Mouse (Mus musculus) midbrain, embryonic 11.5 days (tissue): Measurements from ENCODE around the gene Slc26a5. TPM values are rescaled to one million over a fixed set of nuclear protein-coding genes. Genes with fewer than 3 reads are reported as not detected.

Source experiments
- ATAC-seq: fragments of 200-750 bp; cut with Nextera tagmentation; 2 replicates; pipeline ENCODE4 v1.8.0; 2017; ENCODE audit warnings: moderate TSS enrichment, moderate library complexity; ENCODE audit not compliant: low FRiP score
- DNase-seq: peaks from one replicate; pipeline ENCODE4 v3.0.0; 2015; ENCODE audit warnings: low spot score; ENCODE audit errors: missing footprints
- H3K27ac ChIP-seq: fragments of 300-500 bp; sonication (generic); 2 replicates; pipeline ENCODE4 v1.5.1; 2014; ENCODE audit warnings: low read depth, low read length
- H3K27me3 ChIP-seq: fragments of 300-500 bp; sonication (generic); 2 replicates; pipeline ENCODE4 v1.6.1; 2014; ENCODE audit warnings: mild to moderate bottlenecking, low read length, moderate library complexity, mixed read lengths; ENCODE audit not compliant: control insufficient read depth, insufficient read depth
- H3K36me3 ChIP-seq: fragments of 300-500 bp; sonication (generic); 2 replicates; pipeline ENCODE4 v1.6.1; 2014; ENCODE audit warnings: mild to moderate bottlenecking, low read length, moderate library complexity, mixed read lengths; ENCODE audit not compliant: control insufficient read depth, insufficient read depth
- H3K4me1 ChIP-seq: fragments of 300-500 bp; sonication (generic); 2 replicates; pipeline ENCODE4 v1.6.1; 2014; ENCODE audit warnings: low read length; ENCODE audit not compliant: control insufficient read depth, insufficient read depth
- H3K4me2 ChIP-seq: fragments of 300-500 bp; sonication (generic); 2 replicates; pipeline ENCODE4 v1.6.1; 2014; ENCODE audit warnings: mild to moderate bottlenecking, moderate library complexity
- H3K4me3 ChIP-seq: fragments of 300-500 bp; sonication (generic); 2 replicates; pipeline ENCODE4 v1.5.1; 2014; ENCODE audit warnings: low read depth, low read length
- H3K9ac ChIP-seq: fragments of 300-500 bp; sonication (generic); 2 replicates; pipeline ENCODE4 v1.6.1; 2014; ENCODE audit warnings: low read length
- H3K9me3 ChIP-seq: fragments of 300-500 bp; sonication (generic); 2 replicates; pipeline ENCODE4 v1.6.1; 2016; ENCODE audit warnings: low read length; ENCODE audit not compliant: control insufficient read depth
- WGBS: fragments of 180-500 bp; shearing (Covaris S2); extraction: QIAGEN DNeasy Blood & Tissue Kit; methylation state at CpG from one replicate; pipeline ENCODE4 v1.1.7; 2014; 5-methylcytosine and 5-hydroxymethylcytosine counted together
- polyA plus RNA-seq: library from polyadenylated mRNA; unstranded; fragments of >200 nt; fragmentation: Nextera tagmentation; extraction: Ambion mirVana; gene quantifications from 2 replicates; pipeline ENCODE4 v1.2.1, GENCODE M21; 2014

The Slc26a5 gene
- polyA plus RNA-seq, 1 experiment from 2014 or later = 0.07 TPM

DNA sequence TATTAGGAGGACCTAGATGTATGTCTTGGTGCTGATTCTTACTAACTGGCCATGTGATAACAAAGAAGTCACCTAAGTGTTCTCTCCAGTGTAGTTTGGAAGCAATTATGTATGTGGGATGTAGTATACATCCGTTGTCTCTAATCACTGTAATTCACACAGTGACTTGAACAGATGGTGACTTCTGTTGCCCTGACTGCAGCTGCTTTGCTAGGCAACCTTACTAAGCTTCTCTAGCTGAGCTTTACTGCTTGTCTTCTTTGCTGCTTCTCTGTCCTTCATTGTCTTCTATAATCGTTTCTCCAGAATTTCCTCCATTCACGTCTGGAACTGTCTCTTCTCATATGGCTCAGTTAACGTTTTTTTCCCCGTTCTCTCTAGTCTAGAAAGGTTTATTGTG, 76.3 kb downstream of the Slc26a5 start:
- no peak for DNase-seq
- no peak overlapping the region for H3K4me2 ChIP-seq
- 82% methylated on average over 5 of the region's 5 CpGs for WGBS
- no peaks in the 10 kb centered on the region for H3K9me3 ChIP-seq
- no peaks in the 10 kb centered on the region for H3K27me3 ChIP-seq
- no peak overlapping the region for H3K9ac ChIP-seq
- peaks cover 9% of the 10 kb centered on the region; the same call in 1 of the 2 replicates for H3K4me1 ChIP-seq
- H3K36me3 ChIP-seq = 0 out of 2 replicates have a peak, but pooled peaks cover 2% of the 10 kb centered on the region
- no peak overlapping the region for H3K4me3 ChIP-seq
- no peak overlapping the region for H3K27ac ChIP-seq
- ATAC-seq = no peak

DNA sequence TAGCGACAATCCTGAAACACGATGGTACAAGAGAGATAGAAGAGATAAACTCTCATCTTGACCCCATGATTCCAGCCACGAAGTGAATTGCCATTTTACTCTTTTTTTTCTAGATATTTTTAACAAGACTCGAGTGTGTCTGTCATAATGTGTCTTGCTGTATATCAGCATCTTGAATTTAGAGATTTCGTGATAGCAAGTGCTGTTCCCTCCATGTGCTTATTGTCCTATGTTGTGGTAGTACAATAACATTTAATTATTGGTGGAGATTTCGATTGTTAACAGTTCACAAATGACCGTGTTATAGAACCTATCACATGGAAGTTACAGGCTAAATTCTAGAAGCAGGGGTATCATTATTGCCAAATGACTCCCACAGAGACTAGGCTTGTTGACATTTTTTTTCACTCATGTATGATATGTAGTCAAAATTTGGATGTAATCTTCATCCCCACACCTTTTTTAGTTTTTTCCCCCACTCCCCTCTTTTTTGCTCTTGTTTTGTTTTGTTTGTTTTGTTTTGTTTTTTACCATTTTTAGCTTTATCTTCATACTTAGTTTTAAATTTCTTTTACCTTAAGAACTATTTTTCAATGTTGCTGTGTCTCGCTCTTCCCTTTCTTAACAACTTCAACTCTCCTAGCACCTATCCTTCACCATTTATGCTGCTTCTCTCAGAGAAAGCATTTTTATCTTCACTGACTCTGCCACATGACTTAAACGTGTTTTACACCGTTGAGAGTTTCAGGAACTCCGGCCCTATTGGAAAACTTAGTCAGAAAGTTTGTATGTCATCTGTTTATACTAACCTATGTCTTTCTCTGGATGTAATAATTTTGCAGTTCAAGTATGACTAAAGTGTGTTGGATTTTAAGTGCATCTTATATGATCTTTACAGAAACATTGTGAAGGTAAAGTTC, 78.0 kb downstream of the Slc26a5 start:
- Histone ChIP-seq H3K4me1 (peaks cover 11% of the 10 kb centered on the region; the same call in 1 of the 2 replicates), H3K4me3 (peak overlapping the region; percentile 66), H3K27ac (no peak overlapping the region), H3K9me3 (no peaks in the 10 kb centered on the region), H3K27me3 (no peaks in the 10 kb centered on the region), H3K9ac (peak overlapping the region; percentile 80), H3K4me2 (peak overlapping the region; percentile 77), H3K36me3 (peaks cover 2% of the 10 kb centered on the region; the same call in 1 of the 2 replicates)
- no peak for ATAC-seq
- DNase-seq = no peak
- 40% methylated on average over 11 of the region's 11 CpGs for WGBS

DNA sequence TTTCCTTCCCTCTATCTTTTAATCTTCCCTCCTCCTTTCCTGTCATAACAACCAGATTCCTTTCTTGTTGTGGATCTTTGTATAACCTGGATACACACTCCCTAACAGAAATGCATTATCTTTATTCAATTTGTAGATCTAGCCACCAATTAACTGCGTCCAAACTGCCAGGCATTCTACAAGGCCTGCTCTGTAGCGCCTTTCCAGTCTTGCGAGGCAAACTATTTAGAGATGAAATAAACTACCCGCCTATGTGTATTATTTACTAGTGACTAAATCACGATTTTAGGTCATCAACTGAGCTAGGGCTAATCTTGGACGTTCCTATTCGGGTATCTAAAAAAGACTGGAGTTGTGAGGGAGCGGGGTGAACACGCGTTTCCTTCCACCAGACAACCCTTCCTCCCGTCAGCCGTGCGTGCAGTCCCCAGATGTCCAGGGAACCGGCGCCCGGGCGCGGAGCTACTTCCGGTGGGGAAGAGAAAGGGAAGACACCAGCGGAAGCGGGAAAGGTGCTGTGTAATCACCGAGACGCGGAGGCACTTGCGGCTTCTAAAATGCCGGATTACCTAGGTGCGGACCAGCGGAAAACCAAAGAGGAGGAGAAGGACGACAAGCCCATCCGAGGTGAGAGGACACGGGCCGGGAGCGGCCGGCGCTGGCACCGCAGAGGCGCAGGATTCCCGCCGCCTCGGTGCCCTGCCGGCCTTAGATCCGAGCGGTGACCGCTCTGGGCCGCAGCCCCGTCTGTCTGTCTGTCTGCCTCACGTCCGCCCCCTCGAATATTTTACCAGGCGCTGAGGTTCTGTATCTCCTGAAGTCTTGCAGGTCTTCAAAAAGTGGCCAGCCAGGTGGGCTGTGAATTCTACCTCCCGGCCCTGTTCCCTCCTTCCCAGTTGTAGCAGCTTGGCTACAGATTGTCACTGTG, 78.9 kb downstream of the Slc26a5 start:
- peak; percentile 81 for ATAC-seq

DNA sequence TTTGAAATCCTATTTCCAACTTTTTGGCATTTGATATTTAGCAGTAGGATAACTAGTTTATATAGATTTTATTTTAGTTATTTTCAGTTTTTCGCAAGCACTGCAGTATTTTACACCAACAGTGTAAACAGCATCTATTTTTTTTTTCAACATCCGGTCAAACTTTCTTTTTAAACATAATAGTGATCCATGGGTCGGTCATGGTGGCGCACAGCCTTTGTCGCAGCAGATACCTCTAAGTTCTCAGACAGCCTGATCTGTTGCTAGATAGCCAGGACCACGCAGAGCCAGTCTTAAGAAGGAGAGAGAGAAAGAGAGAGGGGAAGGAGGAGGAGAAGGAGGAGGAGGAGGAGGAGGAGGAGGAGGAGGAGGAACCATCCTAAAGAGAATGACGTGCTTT, 79.6 kb downstream of the Slc26a5 start:
- Histone ChIP-seq H3K4me1 (peaks cover 11% of the 10 kb centered on the region; the same call in 1 of the 2 replicates), H3K36me3 (peaks cover 14% of the 10 kb centered on the region), H3K4me3 (no peak overlapping the region; the same call in 1 of the 2 replicates), H3K9ac (no peak overlapping the region), H3K27ac (no peak overlapping the region), H3K9me3 (no peaks in the 10 kb centered on the region), H3K4me2 (no peak overlapping the region), H3K27me3 (no peaks in the 10 kb centered on the region)
- ATAC-seq (no peak), DNase-seq (no peak)
- 75% methylated on average over 7 of the region's 7 CpGs for WGBS

More for the DNA sequence above, 78.9 kb downstream of the Slc26a5 start:
- Histone ChIP-seq H3K27ac (peak overlapping the region; percentile 32), H3K9ac (peak overlapping the region; percentile 80), H3K36me3 (peaks cover 7% of the 10 kb centered on the region; the same call in 1 of the 2 replicates), H3K4me2 (peak overlapping the region; percentile 77), H3K4me3 (peak overlapping the region; percentile 66), H3K9me3 (no peaks in the 10 kb centered on the region), H3K4me1 (peaks cover 11% of the 10 kb centered on the region; the same call in 1 of the 2 replicates), H3K27me3 (no peaks in the 10 kb centered on the region)
- peak; percentile 99 for DNase-seq
- 3% methylated on average over 48 of the region's 51 CpGs for WGBS

DNA sequence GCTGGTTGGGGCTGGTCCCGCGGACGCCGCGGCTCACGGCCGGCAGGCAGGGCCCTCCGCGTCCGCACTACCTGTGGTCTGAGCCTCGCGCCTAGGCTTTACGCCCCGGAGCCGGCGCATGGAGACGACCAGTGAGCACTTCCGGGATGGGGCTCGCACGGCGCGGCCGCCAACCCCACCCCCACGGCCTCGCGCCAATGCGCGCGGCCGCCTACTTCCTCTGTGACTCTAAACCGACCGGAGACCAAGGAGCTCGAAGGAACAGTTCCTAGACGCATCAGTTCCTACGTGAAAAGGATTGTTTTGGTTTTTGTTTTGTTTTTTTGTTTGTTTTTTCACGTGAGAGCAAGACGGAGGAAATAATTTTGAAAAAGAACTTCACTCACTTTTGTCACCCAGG, 80.4 kb downstream of the Slc26a5 start, which contains the start of the genes Dnajc2 and Psmc2:
Gene Dnajc2, minus strand, starts transcription at position 199 of the 400 bp plus-strand sequence.
Gene Psmc2, plus strand, starts transcription at position 231 of the 400 bp plus-strand sequence.
- peak within 1 kb of the TSS; percentile 91 for H3K4me2 ChIP-seq
- 0% methylated on average over 37 of the region's 37 CpGs for WGBS
- peak within 1 kb of the TSS; percentile 54 for H3K27ac ChIP-seq
- H3K9ac ChIP-seq = peak within 1 kb of the TSS; percentile 67
- ATAC-seq = peak; percentile 96
- no peaks in the 10 kb centered on the region for H3K27me3 ChIP-seq
- DNase-seq = peak; percentile 98
- H3K9me3 ChIP-seq = no peaks in the 10 kb centered on the region
- H3K4me1 ChIP-seq = peaks cover 11% of the 10 kb centered on the region; the same call in 1 of the 2 replicates
- peak within 1 kb of the TSS; percentile 93 for H3K4me3 ChIP-seq
- H3K36me3 ChIP-seq = peaks cover 14% of the 10 kb centered on the region

DNA sequence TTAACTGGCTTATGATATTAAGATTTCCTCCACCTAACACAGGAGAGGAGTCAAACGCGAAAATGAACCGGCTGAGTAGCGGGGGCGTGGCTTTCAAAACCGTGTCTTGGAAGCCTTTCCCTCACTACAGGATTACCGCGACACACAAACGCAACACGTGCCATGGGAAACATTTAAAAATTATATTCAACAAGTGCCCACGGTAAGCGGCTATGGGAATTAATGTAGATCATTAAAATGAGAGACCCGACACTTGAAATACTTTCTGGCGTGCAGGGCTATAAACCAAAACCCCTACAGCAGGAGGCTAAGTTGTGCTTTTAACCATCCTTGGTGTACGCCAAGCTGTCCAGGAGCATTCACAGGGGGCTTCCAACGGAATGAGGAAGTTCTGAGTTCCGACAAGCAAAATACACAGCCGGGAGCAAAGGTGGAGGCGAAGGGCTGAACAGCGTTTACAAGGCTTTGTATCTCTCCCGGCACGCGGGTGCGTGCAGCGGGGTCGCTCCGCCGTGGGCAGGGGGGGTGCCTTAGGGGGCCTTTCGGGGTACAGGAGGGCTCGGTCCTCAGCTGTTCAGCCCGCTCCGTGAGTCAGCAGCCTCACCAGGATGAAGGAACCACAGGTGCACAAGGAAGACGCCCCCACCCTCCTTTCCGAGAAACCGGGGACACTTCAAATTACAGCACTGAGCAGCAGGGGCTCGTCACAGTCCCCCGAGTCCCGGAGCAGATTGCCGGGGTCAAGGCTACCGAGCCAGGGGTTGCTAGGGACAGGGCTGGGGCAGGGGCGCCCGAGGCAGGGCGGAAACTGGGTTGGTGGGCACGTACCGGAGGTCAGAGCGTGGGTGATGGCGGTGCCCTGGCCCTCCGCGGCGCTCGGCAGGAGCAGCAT, 81.0 kb downstream of the Slc26a5 start:
- Histone ChIP-seq H3K27me3 (no peaks in the 10 kb centered on the region), H3K4me3 (peak overlapping the region; percentile 93), H3K36me3 (peaks cover 20% of the 10 kb centered on the region), H3K9me3 (no peaks in the 10 kb centered on the region), H3K9ac (peak overlapping the region; percentile 67), H3K4me1 (peaks cover 11% of the 10 kb centered on the region; the same call in 1 of the 2 replicates), H3K27ac (peak overlapping the region; percentile 54; the same call in 1 of the 2 replicates), H3K4me2 (peak overlapping the region; percentile 91)
- DNase-seq = peak; percentile 93
- WGBS = 1% methylated on average over 51 of the region's 51 CpGs
- peak; percentile 83 for ATAC-seq

DNA sequence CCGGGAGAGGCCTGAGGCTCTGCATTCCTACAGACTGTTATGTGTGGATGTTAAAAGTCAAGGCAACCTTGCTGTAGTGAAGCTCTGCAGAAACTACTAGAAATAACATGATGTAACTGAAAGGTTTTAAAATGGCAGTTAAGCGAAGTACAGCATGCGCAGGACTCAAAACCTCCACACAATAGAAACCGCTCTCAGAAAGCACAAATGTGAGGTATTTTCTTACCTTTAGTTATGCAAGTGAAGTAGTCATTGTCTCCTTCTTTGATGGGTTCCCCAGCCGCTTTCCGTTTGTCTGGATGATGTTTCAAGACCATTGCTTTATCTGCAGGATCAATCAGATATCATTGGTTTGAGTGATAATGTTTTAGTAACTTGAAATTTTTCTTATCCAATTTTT, 88.9 kb downstream of the Slc26a5 start:
- Histone ChIP-seq H3K9ac (no peak overlapping the region), H3K27ac (no peak overlapping the region), H3K36me3 (peaks cover 22% of the 10 kb centered on the region), H3K4me2 (no peak overlapping the region), H3K27me3 (no peaks in the 10 kb centered on the region), H3K4me3 (no peak overlapping the region), H3K4me1 (no peaks in the 10 kb centered on the region), H3K9me3 (no peaks in the 10 kb centered on the region)
- ATAC-seq (no peak), DNase-seq (peak; percentile 8)
- 92% methylated on average over 6 of the region's 6 CpGs for WGBS

DNA sequence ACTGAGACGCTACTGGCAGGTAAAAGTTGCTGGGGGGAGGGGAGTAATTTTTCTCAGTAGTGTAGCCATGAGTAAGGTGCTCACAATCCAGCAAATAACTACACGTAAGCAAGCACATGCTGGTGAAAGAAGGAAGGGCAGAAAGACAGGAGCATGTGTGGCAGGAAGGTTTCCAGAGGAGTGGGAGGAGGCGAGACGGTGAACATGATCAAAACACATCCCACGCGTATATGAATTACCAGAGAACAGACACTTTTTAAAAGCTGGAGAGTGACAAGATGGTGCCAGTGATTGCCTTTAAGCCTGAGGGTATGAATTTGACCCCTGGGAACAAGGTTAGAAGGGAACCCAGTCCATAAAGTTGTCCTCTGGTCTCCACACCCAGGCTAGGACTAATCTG, 95.6 kb downstream of the Slc26a5 start:
- no peak for ATAC-seq
- WGBS = 91% methylated on average over 6 of the region's 6 CpGs
- no peaks in the 10 kb centered on the region for H3K9me3 ChIP-seq
- no peak overlapping the region for H3K4me3 ChIP-seq
- H3K4me2 ChIP-seq = no peak overlapping the region
- H3K4me1 ChIP-seq = no peaks in the 10 kb centered on the region
- peak; percentile 49 for DNase-seq
- peaks cover 18% of the 10 kb centered on the region for H3K36me3 ChIP-seq
- H3K27me3 ChIP-seq = no peaks in the 10 kb centered on the region
- no peak overlapping the region for H3K9ac ChIP-seq
- no peak overlapping the region for H3K27ac ChIP-seq
